10 mouse cellular contexts compared by ENCODE assay signal in the genomic region with DNA sequence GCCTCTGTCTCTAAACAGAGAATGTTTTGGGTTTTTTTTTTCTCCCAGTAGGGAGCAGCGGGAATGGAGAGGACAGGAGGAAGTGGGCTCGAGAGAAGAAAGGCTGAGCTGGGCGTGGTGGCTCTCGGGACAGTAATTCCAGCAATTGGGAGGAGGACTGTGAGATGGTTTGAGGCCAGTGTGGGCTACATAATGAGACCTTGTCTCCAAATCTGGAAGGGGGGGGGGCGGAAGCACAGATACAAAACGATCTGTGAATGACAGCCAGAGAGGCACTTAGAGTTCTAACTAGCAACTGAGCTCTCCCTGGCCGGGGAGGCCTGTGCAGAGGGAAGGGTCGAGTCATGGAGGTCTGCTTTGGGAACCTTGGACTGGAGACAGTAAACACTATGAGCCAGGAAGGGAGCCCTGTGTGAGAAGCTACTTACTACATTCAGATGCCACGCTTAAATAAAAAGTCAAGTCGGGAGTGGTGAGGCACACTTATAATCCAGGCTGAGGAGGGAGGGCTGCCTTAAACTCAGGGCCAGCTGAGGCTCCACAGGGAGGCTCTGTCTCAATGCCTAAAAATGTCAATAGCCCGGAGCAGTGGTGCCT. TPM values are rescaled to one million over a fixed set of nuclear protein-coding genes. Genes with fewer than 3 reads are reported as not detected.
DNase-seq lines count a peak whose midpoint lies in the region; ATAC-seq and TF ChIP-seq lines count a peak whose summit lies in the region.
"Had no signal": no experiment of that assay in that cellular context is flagged by ENCODE, and none has a peak within 500 bp of the region (broad histone marks: within the 10 kb centered on the region; RNA-seq: fewer than 3 reads in every experiment).

No protein-coding gene starts in this region.

- intact Hi-C loops in heart, postnatal 36 days (cut with DNase I): no loop called here

- TF ChIP-seq CTCF in stomach, postnatal 0 days (IDR thresholded peaks at IDR 0.05; ENCODE audit: low read depth): no peak

- H3K4me2 ChIP-seq in heart, embryonic 13.5 days: peak overlapping the region; percentile 33; the same call in 1 of the 2 replicates
- H3K4me2 ChIP-seq in midbrain, embryonic 13.5 days (replicated peaks): 0 out of 2 replicates have a peak overlapping the region, but pooled peaks have one; percentile 6
- H3K4me2 ChIP-seq in midbrain, embryonic 14.5 days (ENCODE audit: low read length): no peak overlapping the region
- H3K4me2 ChIP-seq in intestine, embryonic 15.5 days (replicated peaks): peak overlapping the region; percentile 35
- H3K4me2 ChIP-seq in stomach, postnatal 0 days (replicated peaks; ENCODE audit: low read depth): peak overlapping the region; percentile 23; the same call in 1 of the 2 replicates

- peaks cover 12% of the 10 kb centered on the region for H3K4me1 ChIP-seq in heart, embryonic 13.5 days
- H3K4me1 ChIP-seq in midbrain, embryonic 13.5 days (replicated peaks): peaks cover 9% of the 10 kb centered on the region
- H3K4me1 ChIP-seq in midbrain, embryonic 14.5 days (ENCODE audit: control insufficient read depth, insufficient read depth, low read length): no peaks in the 10 kb centered on the region
- H3K4me1 ChIP-seq in intestine, embryonic 15.5 days (replicated peaks): peaks cover 11% of the 10 kb centered on the region
- peaks cover 4% of the 10 kb centered on the region; the same call in 1 of the 2 replicates for H3K4me1 ChIP-seq in stomach, postnatal 0 days (replicated peaks; ENCODE audit: control insufficient read depth, insufficient read depth)

- peak overlapping the region; percentile 51 for H3K27ac ChIP-seq in heart, embryonic 13.5 days (replicated peaks)
- no peak overlapping the region for H3K27ac ChIP-seq in midbrain, embryonic 13.5 days
- no peak overlapping the region for H3K27ac ChIP-seq in midbrain, embryonic 14.5 days (replicated peaks; ENCODE audit: low read depth, low read length)
- H3K27ac ChIP-seq in intestine, embryonic 15.5 days: peak overlapping the region; percentile 66
- H3K27ac ChIP-seq in stomach, postnatal 0 days (replicated peaks): peak overlapping the region; percentile 69

- H3K9me3 ChIP-seq in heart, embryonic 13.5 days: no peaks in the 10 kb centered on the region
- no peaks in the 10 kb centered on the region for H3K9me3 ChIP-seq in midbrain, embryonic 13.5 days
- no peaks in the 10 kb centered on the region for H3K9me3 ChIP-seq in midbrain, embryonic 14.5 days (ENCODE audit: control insufficient read depth, low read length)
- H3K9me3 ChIP-seq in intestine, embryonic 15.5 days: no peaks in the 10 kb centered on the region
- no peaks in the 10 kb centered on the region for H3K9me3 ChIP-seq in stomach, postnatal 0 days (ENCODE audit: control insufficient read depth, low read length)
- H3K9me3 ChIP-seq: G1E; megakaryocyte, embryonic 14.5 days had no signal

- TF ChIP-seq EP300 in stomach, postnatal 0 days (optimal IDR thresholded peaks at IDR 0.05): no peak

- 6% methylated on average over 11 of the region's 11 CpGs for WGBS in heart, embryonic 13.5 days
- 4% methylated on average over 11 of the region's 11 CpGs for WGBS in midbrain, embryonic 13.5 days
- 5% methylated on average over 11 of the region's 11 CpGs for WGBS in midbrain, embryonic 14.5 days
- 8% methylated on average over 11 of the region's 11 CpGs for WGBS in intestine, embryonic 15.5 days
- 10% methylated on average over 11 of the region's 11 CpGs for WGBS in stomach, postnatal 0 days

- no peaks in the 10 kb centered on the region for H3K36me3 ChIP-seq in heart, embryonic 13.5 days
- no peaks in the 10 kb centered on the region for H3K36me3 ChIP-seq in midbrain, embryonic 13.5 days
- no peaks in the 10 kb centered on the region for H3K36me3 ChIP-seq in midbrain, embryonic 14.5 days (ENCODE audit: control insufficient read depth, insufficient read depth, low read length)
- no peaks in the 10 kb centered on the region for H3K36me3 ChIP-seq in intestine, embryonic 15.5 days
- no peaks in the 10 kb centered on the region; the same call in 1 of the 2 replicates for H3K36me3 ChIP-seq in stomach, postnatal 0 days (ENCODE audit: control insufficient read depth, insufficient read depth, low read length)
- H3K36me3 ChIP-seq: G1E had no signal

- no peaks in the 10 kb centered on the region; the same call in 1 of the 2 replicates for H3K27me3 ChIP-seq in heart, embryonic 13.5 days (replicated peaks)
- H3K27me3 ChIP-seq in midbrain, embryonic 13.5 days: peaks cover 12% of the 10 kb centered on the region; the same call in 1 of the 2 replicates
- 0 out of 2 replicates have a peak, but pooled peaks cover under 1% of the 10 kb centered on the region for H3K27me3 ChIP-seq in midbrain, embryonic 14.5 days (ENCODE audit: control insufficient read depth, insufficient read depth, low read length)
- no peaks in the 10 kb centered on the region for H3K27me3 ChIP-seq in intestine, embryonic 15.5 days (replicated peaks)
- H3K27me3 ChIP-seq in stomach, postnatal 0 days (ENCODE audit: control insufficient read depth, insufficient read depth, low read length): no peaks in the 10 kb centered on the region

- no peak for ATAC-seq in heart, embryonic 13.5 days (ENCODE audit: extremely low read depth, insufficient number of reproducible peaks, low FRiP score, low TSS enrichment)
- no peak for ATAC-seq in midbrain, embryonic 13.5 days
- ATAC-seq in midbrain, embryonic 14.5 days (ENCODE audit: low FRiP score, low TSS enrichment): no peak
- ATAC-seq in intestine, embryonic 15.5 days: 0 out of 2 replicates have a peak, but pooled peaks have one; percentile 11
- ATAC-seq in stomach, postnatal 0 days (ENCODE audit: low FRiP score, low TSS enrichment): no peak

- H3K4me3 ChIP-seq in heart, embryonic 13.5 days: no peak overlapping the region
- no peak overlapping the region for H3K4me3 ChIP-seq in midbrain, embryonic 13.5 days (replicated peaks)
- H3K4me3 ChIP-seq in midbrain, embryonic 14.5 days (replicated peaks; ENCODE audit: low read depth, low read length): no peak overlapping the region
- H3K4me3 ChIP-seq in intestine, embryonic 15.5 days (replicated peaks): peak overlapping the region; percentile 4; the same call in 1 of the 2 replicates
- no peak overlapping the region for H3K4me3 ChIP-seq in stomach, postnatal 0 days (ENCODE audit: low read depth, low read length)
- H3K4me3 ChIP-seq: megakaryocyte, embryonic 14.5 days had no signal

- DNase-seq in heart, postnatal 36 days: no peak
- DNase-seq in midbrain, embryonic 14.5 days: no peak
- DNase-seq in stomach, postnatal 0 days (ENCODE audit: low spot score): no peak
- no peak for DNase-seq in cerebellum, adult 18-20 months
- no peak for DNase-seq in T-cell, adult 2 months (ENCODE audit: low spot score)

- H3K9ac ChIP-seq in heart, embryonic 13.5 days: peak overlapping the region; percentile 38; the same call in 1 of the 2 replicates
- no peak overlapping the region for H3K9ac ChIP-seq in midbrain, embryonic 13.5 days (replicated peaks)
- H3K9ac ChIP-seq in midbrain, embryonic 14.5 days (replicated peaks; ENCODE audit: low read length): no peak overlapping the region
- H3K9ac ChIP-seq in intestine, embryonic 15.5 days: no peak overlapping the region; the same call in 1 of the 2 replicates
- no peak overlapping the region; the same call in 1 of the 2 replicates for H3K9ac ChIP-seq in stomach, postnatal 0 days (ENCODE audit: low read length)

RNA-seq across cellular contexts. Expression of gene Smagp, which starts 8.9 kb away (rescaled TPM):
- polyA plus RNA-seq in heart, embryonic 13.5 days (2015; fragmentation: Nextera tagmentation; extraction: Ambion mirVana): 15.3 and 16.0 TPM in 2 replicates
- total RNA-seq in heart, postnatal 36 days (2021): 10 to 100 TPM; 13.7 to 15.8 TPM
- polyA plus RNA-seq in midbrain, embryonic 13.5 days (2015; fragmentation: Nextera tagmentation; extraction: Ambion mirVana): 2.4 and 2.9 TPM in 2 replicates
- 0.78 and 3.6 TPM in 2 replicates for polyA plus RNA-seq in midbrain, embryonic 14.5 days (2014; fragmentation: Nextera tagmentation; extraction: Ambion mirVana)
- polyA plus RNA-seq in intestine, embryonic 15.5 days (2015; fragmentation: Nextera tagmentation; extraction: Ambion mirVana): 37.7 and 41.2 TPM in 2 replicates
- 94.8 and 103 TPM in 2 replicates for polyA plus RNA-seq in stomach, postnatal 0 days (2015; fragmentation: Nextera tagmentation; extraction: Ambion mirVana)

RNA-seq across cellular contexts. Expression of gene Dazap2, which starts 12.7 kb away (rescaled TPM):
- 202 and 203 TPM in 2 replicates for polyA plus RNA-seq in heart, embryonic 13.5 days (2015; fragmentation: Nextera tagmentation; extraction: Ambion mirVana)
- total RNA-seq in heart, postnatal 36 days (2021): 100 to 1,000 TPM; 161 to 177 TPM
- 162 and 166 TPM in 2 replicates for polyA plus RNA-seq in midbrain, embryonic 13.5 days (2015; fragmentation: Nextera tagmentation; extraction: Ambion mirVana)
- 139 and 171 TPM in 2 replicates for polyA plus RNA-seq in midbrain, embryonic 14.5 days (2014; fragmentation: Nextera tagmentation; extraction: Ambion mirVana)
- polyA plus RNA-seq in intestine, embryonic 15.5 days (2015; fragmentation: Nextera tagmentation; extraction: Ambion mirVana): 245 and 263 TPM in 2 replicates
- 177 and 205 TPM in 2 replicates for polyA plus RNA-seq in stomach, postnatal 0 days (2015; fragmentation: Nextera tagmentation; extraction: Ambion mirVana)

RNA-seq across cellular contexts. Expression of gene Pou6f1, which starts 28.1 kb away (rescaled TPM):
- 4.4 and 5.6 TPM in 2 replicates for polyA plus RNA-seq in heart, embryonic 13.5 days (2015; fragmentation: Nextera tagmentation; extraction: Ambion mirVana)
- 10 to 100 TPM; 10.8 to 13.3 TPM for total RNA-seq in heart, postnatal 36 days (2021)
- 45.5 and 47.8 TPM in 2 replicates for polyA plus RNA-seq in midbrain, embryonic 13.5 days (2015; fragmentation: Nextera tagmentation; extraction: Ambion mirVana)
- 45.6 and 47.3 TPM in 2 replicates for polyA plus RNA-seq in midbrain, embryonic 14.5 days (2014; fragmentation: Nextera tagmentation; extraction: Ambion mirVana)
- polyA plus RNA-seq in intestine, embryonic 15.5 days (2015; fragmentation: Nextera tagmentation; extraction: Ambion mirVana): 4.0 and 4.4 TPM in 2 replicates
- 2.6 and 3.2 TPM in 2 replicates for polyA plus RNA-seq in stomach, postnatal 0 days (2015; fragmentation: Nextera tagmentation; extraction: Ambion mirVana)

RNA-seq across cellular contexts. Expression of gene Bin2, which starts 41.5 kb away (rescaled TPM):
- polyA plus RNA-seq in heart, embryonic 13.5 days (2015; fragmentation: Nextera tagmentation; extraction: Ambion mirVana): 2.9 and 3.2 TPM in 2 replicates
- 1 to 10 TPM; 1.6 TPM for total RNA-seq in heart, postnatal 36 days (2021)
- polyA plus RNA-seq in midbrain, embryonic 13.5 days (2015; fragmentation: Nextera tagmentation; extraction: Ambion mirVana): 1.2 and 1.3 TPM in 2 replicates
- 0.61 and 1.8 TPM in 2 replicates for polyA plus RNA-seq in midbrain, embryonic 14.5 days (2014; fragmentation: Nextera tagmentation; extraction: Ambion mirVana)
- 6.7 and 7.2 TPM in 2 replicates for polyA plus RNA-seq in intestine, embryonic 15.5 days (2015; fragmentation: Nextera tagmentation; extraction: Ambion mirVana)
- polyA plus RNA-seq in stomach, postnatal 0 days (2015; fragmentation: Nextera tagmentation; extraction: Ambion mirVana): 1.3 and 2.3 TPM in 2 replicates

RNA-seq across cellular contexts. Expression of gene Cela1, which starts 59.8 kb away (rescaled TPM):
- 1.7 TPM in 2 replicates for polyA plus RNA-seq in heart, embryonic 13.5 days (2015; fragmentation: Nextera tagmentation; extraction: Ambion mirVana)
- under 1 TPM in 1 of 2 experiments, not detected in 1; 0.98 TPM for total RNA-seq in heart, postnatal 36 days (2021)
- polyA plus RNA-seq in midbrain, embryonic 13.5 days (2015; fragmentation: Nextera tagmentation; extraction: Ambion mirVana): 0.34 and 1.1 TPM in 2 replicates
- polyA plus RNA-seq in midbrain, embryonic 14.5 days (2014; fragmentation: Nextera tagmentation; extraction: Ambion mirVana): 0.74 TPM in 1 of 2 replicates, not detected in the other
- polyA plus RNA-seq in intestine, embryonic 15.5 days (2015; fragmentation: Nextera tagmentation; extraction: Ambion mirVana): 104 and 271 TPM in 2 replicates
- 22.3 and 24.1 TPM in 2 replicates for polyA plus RNA-seq in stomach, postnatal 0 days (2015; fragmentation: Nextera tagmentation; extraction: Ambion mirVana)

Comparison
In these comparisons a context has a peak if more than half of its experiments do, and no peak if none do; other contexts are left out.
1. H3K27ac ChIP-seq: peak in heart, embryonic 13.5 days (single experiment), intestine, embryonic 15.5 days (single experiment) and stomach, postnatal 0 days (single experiment); none in midbrain, embryonic 13.5 days (single experiment) and midbrain, embryonic 14.5 days (single experiment).